Mouse (Mus musculus) embryonic facial prominence, embryonic 10.5 days (tissue): ENCODE results near the gene Efcab11. TPM values are rescaled to one million over a fixed set of nuclear protein-coding genes. Genes with fewer than 3 reads are reported as not detected.

Experiments used
- DNase-seq: peaks from one replicate; pipeline ENCODE4 v3.0.0-alpha.2; 2017; ENCODE audit warnings: low spot score
- H3K27ac ChIP-seq: fragments of 300-500 bp; sonication (generic); replicated peaks from 2 replicates; pipeline ENCODE4 v1.5.1; 2016; ENCODE audit warnings: mild to moderate bottlenecking
- H3K27me3 ChIP-seq: fragments of 300-500 bp; sonication (generic); replicated peaks from 2 replicates; pipeline ENCODE4 v1.6.1; 2016; ENCODE audit warnings: low read depth, mild to moderate bottlenecking; ENCODE audit not compliant: poor library complexity, severe bottlenecking
- H3K36me3 ChIP-seq: fragments of 300-500 bp; sonication (generic); replicated peaks from 2 replicates; pipeline ENCODE4 v1.6.1; 2016; ENCODE audit warnings: mild to moderate bottlenecking, moderate library complexity
- H3K4me1 ChIP-seq: fragments of 300-500 bp; sonication (generic); 2 replicates; pipeline ENCODE4 v1.6.1; 2016
- H3K4me3 ChIP-seq: fragments of 300-500 bp; sonication (generic); 2 replicates; pipeline ENCODE4 v1.5.1; 2016; ENCODE audit warnings: mild to moderate bottlenecking, moderate library complexity
- H3K9me3 ChIP-seq: fragments of 300-500 bp; sonication (generic); 2 replicates; pipeline ENCODE4 v1.6.1; 2016; ENCODE audit warnings: mild to moderate bottlenecking
- WGBS: fragments of 180-500 bp; shearing (Covaris S2); methylation state at CpG from one replicate; pipeline ENCODE4 v1.1.7; 2016; 5-methylcytosine and 5-hydroxymethylcytosine counted together
- polyA plus RNA-seq: library from polyadenylated mRNA; unstranded; fragments of >200 nt; fragmentation: Nextera tagmentation; extraction: Ambion mirVana; gene quantifications from 2 replicates; pipeline ENCODE4 v1.2.1, GENCODE M21; 2016

The Efcab11 gene
- polyA plus RNA-seq, 1 experiment from 2014 or later, result 21.6 TPM

GRCm38 (mm10) chr12:99860981-99861380 lies 23.3 kb downstream of the Efcab11 start:
- Histone ChIP-seq H3K9me3 (no peaks in the 10 kb centered on the region), H3K27ac (no peak overlapping the region), H3K4me1 (no peaks in the 10 kb centered on the region), H3K4me3 (no peak overlapping the region), H3K27me3 (no peaks in the 10 kb centered on the region), H3K36me3 (no peaks in the 10 kb centered on the region)
- no peak for DNase-seq
- WGBS, result 82% methylated on average over 4 of the region's 4 CpGs

- H3K4me3 ChIP-seq, result no peak overlapping the region
- no peaks in the 10 kb centered on the region for H3K9me3 ChIP-seq
- 86% methylated on average over 3 of the region's 3 CpGs for WGBS
- H3K4me1 ChIP-seq, result no peaks in the 10 kb centered on the region
- no peaks in the 10 kb centered on the region for H3K27me3 ChIP-seq
- no peak for DNase-seq
- no peak overlapping the region for H3K27ac ChIP-seq
- H3K36me3 ChIP-seq, result no peaks in the 10 kb centered on the region; the same call in 1 of the 2 replicates
Measured at GRCm38 (mm10) chr12:99859391-99860100, 24.7 kb downstream of the Efcab11 start.

GRCm38 (mm10) chr12:99858664-99859063 lies 25.6 kb downstream of the Efcab11 start:
- Histone ChIP-seq H3K27ac (no peak overlapping the region), H3K27me3 (no peaks in the 10 kb centered on the region), H3K4me1 (no peaks in the 10 kb centered on the region), H3K4me3 (no peak overlapping the region), H3K9me3 (no peaks in the 10 kb centered on the region), H3K36me3 (peaks cover 7% of the 10 kb centered on the region)
- no peak for DNase-seq
- WGBS, result 94% methylated on average over 5 of the region's 5 CpGs

GRCm38 (mm10) chr12:99856011-99856410 lies 28.2 kb downstream of the Efcab11 start:
- no peaks in the 10 kb centered on the region for H3K27me3 ChIP-seq
- no peak for DNase-seq
- 85% methylated on average over 9 of the region's 9 CpGs for WGBS

GRCm38 (mm10) chr12:99853323-99854258 lies 30.6 kb downstream of the Efcab11 start:
- Histone ChIP-seq H3K9me3 (no peaks in the 10 kb centered on the region), H3K27ac (no peak overlapping the region), H3K36me3 (peaks cover 17% of the 10 kb centered on the region), H3K27me3 (no peaks in the 10 kb centered on the region), H3K4me3 (no peak overlapping the region), H3K4me1 (no peaks in the 10 kb centered on the region)
- DNase-seq, result no peak
- WGBS, result 91% methylated on average over 14 of the region's 14 CpGs

More at GRCm38 (mm10) chr12:99856011-99856410, 28.2 kb downstream of the Efcab11 start:
- Histone ChIP-seq H3K9me3 (no peaks in the 10 kb centered on the region), H3K4me1 (no peaks in the 10 kb centered on the region), H3K27ac (no peak overlapping the region), H3K36me3 (peaks cover 13% of the 10 kb centered on the region), H3K4me3 (no peak overlapping the region)

- DNase-seq, result no peak
- Histone ChIP-seq H3K36me3 (peaks cover 17% of the 10 kb centered on the region), H3K9me3 (no peaks in the 10 kb centered on the region), H3K4me3 (no peak overlapping the region), H3K27ac (no peak overlapping the region), H3K4me1 (no peaks in the 10 kb centered on the region), H3K27me3 (no peaks in the 10 kb centered on the region)
- WGBS, result 81% methylated on average over 2 of the region's 2 CpGs
Measured at GRCm38 (mm10) chr12:99849996-99850395, 34.2 kb downstream of the Efcab11 start.

GRCm38 (mm10) chr12:99844951-99845350 lies 39.3 kb downstream of the Efcab11 start:
- Histone ChIP-seq H3K4me3 (no peak overlapping the region), H3K27ac (no peak overlapping the region), H3K36me3 (peaks cover 10% of the 10 kb centered on the region), H3K9me3 (no peaks in the 10 kb centered on the region), H3K27me3 (no peaks in the 10 kb centered on the region), H3K4me1 (no peaks in the 10 kb centered on the region)
- no peak for DNase-seq
- WGBS, result 94% methylated on average over 8 of the region's 8 CpGs

- no peaks in the 10 kb centered on the region for H3K9me3 ChIP-seq
- no peak for DNase-seq
- H3K27ac ChIP-seq, result no peak overlapping the region
- H3K4me1 ChIP-seq, result no peaks in the 10 kb centered on the region
- no peaks in the 10 kb centered on the region for H3K27me3 ChIP-seq
- H3K36me3 ChIP-seq, result peaks cover 6% of the 10 kb centered on the region
- H3K4me3 ChIP-seq, result no peak overlapping the region
- WGBS, result 91% methylated on average over 14 of the region's 14 CpGs
Measured at GRCm38 (mm10) chr12:99838703-99839102, 45.5 kb downstream of the Efcab11 start.

GRCm38 (mm10) chr12:99838109-99838508 lies 46.1 kb downstream of the Efcab11 start:
- peak; percentile 12 for DNase-seq
- H3K27ac ChIP-seq, result no peak overlapping the region
- H3K27me3 ChIP-seq, result no peaks in the 10 kb centered on the region
- H3K4me3 ChIP-seq, result no peak overlapping the region
- WGBS, result 82% methylated on average over 11 of the region's 11 CpGs
- H3K4me1 ChIP-seq, result no peaks in the 10 kb centered on the region
- H3K9me3 ChIP-seq, result 0 out of 2 replicates have a peak, but pooled peaks cover 3% of the 10 kb centered on the region
- H3K36me3 ChIP-seq, result peaks cover 7% of the 10 kb centered on the region; the same call in 1 of the 2 replicates

GRCm38 (mm10) chr12:99837528-99837927 lies 46.7 kb downstream of the Efcab11 start:
- Histone ChIP-seq H3K36me3 (peaks cover 8% of the 10 kb centered on the region; the same call in 1 of the 2 replicates), H3K4me3 (no peak overlapping the region), H3K27ac (no peak overlapping the region), H3K27me3 (no peaks in the 10 kb centered on the region), H3K4me1 (no peaks in the 10 kb centered on the region), H3K9me3 (0 out of 2 replicates have a peak, but pooled peaks cover 3% of the 10 kb centered on the region)
- WGBS, result 90% methylated on average over 5 of the region's 5 CpGs
- no peak for DNase-seq

GRCm38 (mm10) chr12:99836404-99837131 lies 47.7 kb downstream of the Efcab11 start:
- H3K36me3 ChIP-seq, result peaks cover 8% of the 10 kb centered on the region; the same call in 1 of the 2 replicates
- H3K9me3 ChIP-seq, result 0 out of 2 replicates have a peak, but pooled peaks cover 3% of the 10 kb centered on the region
- H3K4me3 ChIP-seq, result no peak overlapping the region
- DNase-seq, result peak; percentile 32
- no peak overlapping the region for H3K27ac ChIP-seq
- H3K27me3 ChIP-seq, result no peaks in the 10 kb centered on the region
- no peaks in the 10 kb centered on the region for H3K4me1 ChIP-seq
- WGBS, result 87% methylated on average over 20 of the region's 20 CpGs

- Histone ChIP-seq H3K9me3 (0 out of 2 replicates have a peak, but pooled peaks cover 3% of the 10 kb centered on the region), H3K36me3 (peaks cover 8% of the 10 kb centered on the region; the same call in 1 of the 2 replicates), H3K27me3 (no peaks in the 10 kb centered on the region), H3K4me3 (no peak overlapping the region), H3K4me1 (no peaks in the 10 kb centered on the region), H3K27ac (no peak overlapping the region)
- WGBS, result 100% methylated on average over 1 of the region's 1 CpGs
- no peak for DNase-seq
Measured at GRCm38 (mm10) chr12:99833476-99833875, 50.8 kb downstream of the Efcab11 start.
